Mouse (Mus musculus) small intestine, adult 2 months (tissue): ENCODE results near the gene Rassf1. TPM values are rescaled to one million over a fixed set of nuclear protein-coding genes. Genes with fewer than 3 reads are reported as not detected.
A peak's percentile ranks its signal among the peaks of the same experiment; 100 is the strongest.
"Not testable (repeated sequence)": the region's sequence is repeated elsewhere in the genome, so short reads cannot be mapped to it uniquely, and the experiment has no call there.

ENCODE experiments used
- H3K27ac ChIP-seq: fragments of 200-500 bp; 2 replicates; pipeline ENCODE4 v1.5.1; 2012; ENCODE audit warnings: low read depth, low read length, control low read depth, inconsistent platforms; ENCODE audit not compliant: insufficient read depth
- H3K27me3 ChIP-seq: fragments of 200-500 bp; 2 replicates; pipeline ENCODE4 v1.6.1; 2012; ENCODE audit warnings: mild to moderate bottlenecking, moderate library complexity, low read length, inconsistent platforms; ENCODE audit not compliant: control insufficient read depth, insufficient read depth
- H3K36me3 ChIP-seq: fragments of 200-500 bp; 2 replicates; pipeline ENCODE4 v1.6.1; 2012; ENCODE audit warnings: mild to moderate bottlenecking, low read length, control low read depth, inconsistent platforms; ENCODE audit not compliant: control insufficient read depth, insufficient read depth
- H3K4me1 ChIP-seq: fragments of 200-500 bp; 2 replicates; pipeline ENCODE4 v1.6.1; 2012; ENCODE audit warnings: low read length, inconsistent platforms, mixed read lengths; ENCODE audit not compliant: control insufficient read depth, insufficient read depth, insufficient read length
- H3K4me3 ChIP-seq: fragments of 200-500 bp; 2 replicates; pipeline ENCODE4 v1.5.1; 2012; ENCODE audit warnings: low read depth, mild to moderate bottlenecking, control low read depth, inconsistent platforms, low read length, moderate library complexity
- CTCF ChIP-seq: fragments of 200-500 bp; IDR thresholded peaks from 2 replicates; pipeline ENCODE4 v1.5.1; 2012; ENCODE audit warnings: low read depth, mild to moderate bottlenecking, control low read depth, inconsistent platforms, low read length, moderate library complexity, mixed read lengths; ENCODE audit not compliant: insufficient replicate concordance, insufficient read length; ENCODE audit errors: extremely low read depth
- POLR2A ChIP-seq: fragments of 200-500 bp; IDR thresholded peaks from 2 replicates; pipeline ENCODE4 v1.6.1; 2012; ENCODE audit warnings: low read depth, mild to moderate bottlenecking, control low read depth, inconsistent platforms, low read length, moderate library complexity
- WGBS: fragments of 180-500 bp; shearing (Covaris S2); methylation state at CpG from one replicate; pipeline ENCODE4 v1.1.7; 2018; 5-methylcytosine and 5-hydroxymethylcytosine counted together
- polyA plus RNA-seq: library from polyadenylated mRNA; depleted of rRNA; stranded (reverse); fragments of >200 nt; gene quantifications from 2 replicates; pipeline ENCODE4 v1.2.3, GENCODE M21; 2012

Rassf1 gene
- polyA plus RNA-seq, 1 experiment, result 33.2 TPM

DNA sequence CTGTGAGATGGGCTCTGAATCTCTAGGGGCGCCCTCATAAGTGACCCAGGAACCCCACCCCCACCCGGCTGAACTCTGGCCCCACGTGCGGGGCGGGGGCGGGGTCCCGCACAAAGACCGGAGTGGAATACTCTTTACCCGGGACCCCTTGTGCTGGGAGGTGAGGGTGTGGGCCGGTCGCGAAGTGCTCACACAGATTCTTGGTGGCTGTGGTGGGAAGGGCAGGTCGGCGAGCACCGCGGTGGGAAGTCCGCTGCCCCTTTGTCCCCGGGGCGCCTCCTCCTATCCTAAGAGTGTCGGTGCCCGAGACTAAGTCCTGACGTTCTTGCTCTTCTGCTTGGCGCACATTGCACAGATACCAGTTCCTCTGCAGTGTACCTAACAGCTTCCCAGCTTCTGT is 17.9 kb downstream of the Rassf1 start:
- Histone ChIP-seq H3K27ac (peak overlapping the region; percentile 99), H3K36me3 (peaks cover 20% of the 10 kb centered on the region), H3K4me3 (peak overlapping the region; percentile 89), H3K27me3 (no peaks in the 10 kb centered on the region), H3K4me1 (peaks cover 33% of the 10 kb centered on the region)
- TF ChIP-seq CTCF, result no peak
- TF ChIP-seq POLR2A, result no peak
- under 1% methylated on average over 23 of the region's 23 CpGs for WGBS

DNA sequence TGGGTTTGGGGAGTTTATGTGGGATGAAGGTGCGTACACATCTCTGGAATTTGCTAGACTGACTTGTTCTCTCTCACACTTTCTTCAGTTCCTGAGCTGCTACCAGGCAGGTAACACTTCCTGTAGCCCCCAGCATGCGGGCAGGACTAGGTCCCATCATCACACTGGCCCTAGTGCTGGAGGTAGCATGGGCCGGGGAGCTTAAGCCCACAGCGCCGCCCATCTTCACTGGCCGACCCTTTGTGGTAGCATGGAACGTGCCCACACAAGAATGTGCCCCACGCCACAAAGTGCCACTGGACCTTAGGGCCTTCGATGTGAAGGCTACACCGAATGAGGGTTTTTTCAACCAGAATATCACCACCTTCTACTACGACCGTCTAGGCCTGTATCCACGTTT is 18.7 kb downstream of the Rassf1 start:
- H3K4me3 ChIP-seq, result peak overlapping the region; percentile 89
- TF ChIP-seq CTCF (no peak), POLR2A (no peak)
- peaks cover 16% of the 10 kb centered on the region for H3K36me3 ChIP-seq
- H3K27ac ChIP-seq, result peak overlapping the region; percentile 99
- WGBS, result 36% methylated on average over 13 of the region's 13 CpGs
- peaks cover 34% of the 10 kb centered on the region for H3K4me1 ChIP-seq
- H3K27me3 ChIP-seq, result no peaks in the 10 kb centered on the region

DNA sequence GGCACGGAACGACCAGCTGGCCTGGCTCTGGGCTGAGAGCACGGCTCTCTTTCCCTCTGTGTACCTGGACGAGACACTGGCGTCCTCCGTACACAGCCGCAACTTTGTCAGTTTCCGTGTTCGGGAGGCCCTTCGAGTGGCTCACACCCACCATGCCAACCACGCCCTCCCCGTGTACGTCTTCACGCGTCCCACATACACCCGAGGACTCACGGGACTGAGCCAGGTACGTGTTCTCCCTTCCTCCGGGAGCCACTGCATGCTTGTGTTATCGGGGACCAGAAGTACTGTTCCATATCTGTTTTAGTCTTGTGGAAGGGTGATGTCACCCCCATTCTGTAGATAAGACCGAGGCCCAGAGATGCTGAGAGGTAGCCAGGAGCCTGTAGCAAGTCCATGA is 19.5 kb downstream of the Rassf1 start:
- Histone ChIP-seq H3K4me1 (peaks cover 31% of the 10 kb centered on the region), H3K4me3 (peak overlapping the region; percentile 89), H3K27ac (peak overlapping the region; percentile 99), H3K27me3 (no peaks in the 10 kb centered on the region), H3K36me3 (peaks cover 13% of the 10 kb centered on the region)
- TF ChIP-seq POLR2A, result peak; percentile 69; the same call in 1 of the 2 replicates
- TF ChIP-seq CTCF, result no peak
- WGBS, result 31% methylated on average over 21 of the region's 21 CpGs

DNA sequence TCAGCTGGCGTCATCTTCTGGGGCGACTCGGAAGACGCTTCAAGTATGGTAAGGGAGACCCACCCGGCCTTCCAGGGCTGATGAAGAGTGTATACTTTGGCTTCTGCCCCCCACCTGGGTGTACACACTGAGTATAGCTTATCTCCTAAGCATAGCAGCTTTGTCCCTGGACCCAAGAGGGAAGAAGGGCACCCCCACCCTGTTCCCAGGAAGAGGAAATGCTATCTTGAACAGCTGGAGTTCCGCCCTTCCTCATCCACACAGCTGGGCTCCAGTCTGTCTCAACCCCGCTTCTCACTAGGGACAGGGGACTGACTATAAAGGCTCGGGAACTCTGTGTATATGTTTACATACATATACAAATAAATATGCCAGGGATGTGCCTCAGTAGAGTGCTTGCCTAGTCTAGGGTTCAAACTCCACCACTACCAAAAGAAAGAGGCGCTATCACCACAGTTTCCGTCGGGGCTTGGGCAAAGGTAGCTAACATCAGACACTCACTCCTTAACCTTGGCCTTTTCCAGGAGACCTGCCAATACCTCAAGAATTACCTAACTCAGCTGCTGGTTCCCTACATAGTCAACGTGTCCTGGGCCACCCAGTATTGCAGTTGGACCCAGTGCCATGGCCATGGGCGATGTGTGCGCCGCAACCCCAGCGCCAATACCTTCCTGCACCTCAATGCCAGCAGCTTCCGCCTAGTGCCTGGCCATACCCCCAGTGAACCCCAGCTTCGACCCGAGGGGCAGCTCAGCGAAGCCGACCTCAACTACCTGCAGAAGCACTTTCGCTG is 20.4 kb downstream of the Rassf1 start:
- Histone ChIP-seq H3K27ac (peak overlapping the region; percentile 99), H3K4me3 (peak overlapping the region; percentile 89), H3K4me1 (peaks cover 37% of the 10 kb centered on the region), H3K27me3 (no peaks in the 10 kb centered on the region), H3K36me3 (peaks cover 13% of the 10 kb centered on the region)
- TF ChIP-seq CTCF (no peak), POLR2A (0 out of 2 replicates have a peak, but pooled peaks have one; percentile 6)
- WGBS, result 55% methylated on average over 22 of the region's 22 CpGs

DNA sequence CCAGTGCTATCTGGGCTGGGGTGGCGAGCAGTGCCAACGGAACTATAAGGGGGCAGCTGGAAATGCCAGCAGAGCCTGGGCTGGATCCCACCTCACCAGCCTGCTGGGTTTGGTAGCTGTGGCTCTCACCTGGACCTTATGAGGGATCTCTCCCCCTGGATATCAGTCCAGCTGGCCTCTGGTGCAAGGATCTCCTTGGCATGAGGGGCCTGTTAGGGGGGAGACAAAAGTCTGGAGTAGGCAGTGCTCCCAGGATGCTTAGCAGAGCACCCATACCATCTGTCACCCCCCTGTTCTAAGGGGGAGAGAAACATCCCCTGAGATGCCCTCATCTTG is 20.9 kb downstream of the Rassf1 start:
- Histone ChIP-seq H3K27me3 (no peaks in the 10 kb centered on the region), H3K36me3 (peaks cover 13% of the 10 kb centered on the region), H3K4me3 (peak overlapping the region; percentile 20; the same call in 1 of the 2 replicates), H3K27ac (peak overlapping the region; percentile 99), H3K4me1 (peaks cover 39% of the 10 kb centered on the region)
- TF ChIP-seq CTCF (no peak), POLR2A (no peak)
- 97% methylated on average over 2 of the region's 2 CpGs for WGBS

DNA sequence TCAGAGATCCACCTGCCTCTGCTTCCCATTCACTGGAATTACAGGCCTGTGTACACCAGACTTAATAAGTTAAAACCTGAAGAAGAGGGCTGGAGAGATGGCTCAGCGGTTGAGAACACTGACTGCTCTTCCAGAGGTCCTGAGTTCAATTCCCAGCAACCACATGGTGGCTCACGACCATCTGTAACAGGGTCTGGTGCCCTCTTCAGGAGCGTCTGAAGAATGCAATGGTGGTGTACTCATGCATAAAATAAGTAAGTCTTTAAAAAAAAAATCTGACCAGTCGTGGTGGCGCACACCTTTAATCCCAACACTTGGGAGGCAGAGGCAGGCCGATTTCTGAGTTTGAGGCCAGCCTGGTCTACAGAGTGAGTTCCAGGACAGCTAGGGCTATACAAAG is 22.4 kb downstream of the Rassf1 start:
- peaks cover 13% of the 10 kb centered on the region for H3K36me3 ChIP-seq
- not testable (repeated sequence) for H3K27me3 ChIP-seq, H3K4me3 ChIP-seq, H3K27ac ChIP-seq
- WGBS, result 89% methylated on average over 6 of the region's 6 CpGs
- TF ChIP-seq CTCF, result peak; percentile 6; the same call in 1 of the 2 replicates
- peaks cover 41% of the 10 kb centered on the region for H3K4me1 ChIP-seq

DNA sequence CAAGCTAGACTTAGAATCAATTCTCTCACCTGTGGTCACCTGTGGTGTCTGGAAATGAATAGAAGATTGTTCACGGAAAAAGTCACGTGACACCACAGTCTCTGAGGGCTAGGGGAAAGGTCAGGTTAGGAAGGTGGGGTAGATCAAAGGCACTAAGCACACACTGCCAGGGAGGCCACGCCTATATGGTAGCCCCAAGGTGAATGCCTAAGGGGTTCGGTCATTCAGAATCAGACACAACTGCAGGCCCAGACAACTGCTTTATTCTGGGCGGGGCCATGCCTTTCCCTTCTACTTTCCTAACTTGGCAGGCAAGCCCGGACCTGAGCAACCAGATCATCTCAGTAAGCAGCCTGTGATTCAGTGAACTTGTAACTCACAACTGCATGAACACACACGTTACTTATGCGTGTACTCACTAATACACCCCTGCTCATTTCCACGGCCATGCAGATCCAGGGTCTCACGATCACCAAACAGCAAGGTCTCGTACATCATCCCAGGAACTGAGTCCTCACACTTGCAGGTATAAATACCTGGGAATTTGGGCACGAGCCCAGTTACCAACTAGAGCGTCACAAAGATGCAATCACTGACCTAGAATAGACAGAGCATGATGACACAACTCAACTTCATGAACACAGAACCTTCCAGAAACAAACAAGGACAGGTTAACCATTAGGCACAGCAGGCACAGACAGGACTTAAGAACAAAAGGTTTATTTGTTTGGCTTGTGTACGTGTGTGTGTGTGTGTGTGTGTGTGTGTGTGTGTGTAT is 24.4 kb downstream of the Rassf1 start:
- peaks cover 13% of the 10 kb centered on the region for H3K36me3 ChIP-seq
- WGBS, result 23% methylated on average over 14 of the region's 14 CpGs
- no peak for TF ChIP-seq POLR2A
- TF ChIP-seq CTCF, result no peak

More for the DNA sequence above, 24.4 kb downstream of the Rassf1 start:
- Histone ChIP-seq H3K4me3 (no peak overlapping the region), H3K27me3 (no peaks in the 10 kb centered on the region), H3K4me1 (peaks cover 31% of the 10 kb centered on the region), H3K27ac (peak overlapping the region; percentile 89)
